ENCODE assay signal across 8 mouse cellular contexts in genomic region chr11:75234745-75235144, GRCm38 (mm10). TPM values are rescaled to one million over a fixed set of nuclear protein-coding genes. Genes with fewer than 3 reads are reported as not detected.
A peak's percentile ranks its signal among the peaks of the same experiment; 100 is the strongest.
DNase-seq lines count a peak whose midpoint lies in the region; ATAC-seq and TF ChIP-seq lines count a peak whose summit lies in the region.

No protein-coding gene starts in this region.

- no peaks in the 10 kb centered on the region for H3K9me3 ChIP-seq in limb, embryonic 11.5 days (ENCODE audit: control insufficient read depth, low read length)
- no peaks in the 10 kb centered on the region for H3K9me3 ChIP-seq in limb, embryonic 10.5 days (replicated peaks)
- H3K9me3 ChIP-seq in kidney, embryonic 16.5 days (ENCODE audit: low read length) = no peaks in the 10 kb centered on the region
- H3K9me3 ChIP-seq in midbrain, embryonic 15.5 days = no peaks in the 10 kb centered on the region

- H3K4me2 ChIP-seq in limb, embryonic 11.5 days (ENCODE audit: low read depth, severe bottlenecking) = peak overlapping the region; percentile 30
- H3K4me2 ChIP-seq in kidney, embryonic 16.5 days (replicated peaks; ENCODE audit: low read depth, low read length) = peak overlapping the region; percentile 32
- H3K4me2 ChIP-seq in midbrain, embryonic 15.5 days = peak overlapping the region; percentile 44

- no peak for TF ChIP-seq POLR2A in thymus, adult 2 months (IDR thresholded peaks at IDR 0.05; ENCODE audit: control insufficient read depth, extremely low read depth, insufficient read depth, low read length, poor library complexity)

- TF ChIP-seq CTCF in thymus, adult 2 months (IDR thresholded peaks at IDR 0.05; ENCODE audit: borderline replicate concordance, control insufficient read depth, extremely low read depth, insufficient read depth, low read length, poor library complexity) = no peak

- no peak overlapping the region for H3K4me3 ChIP-seq in limb, embryonic 11.5 days (ENCODE audit: low read depth, low read length)
- H3K4me3 ChIP-seq in limb, embryonic 10.5 days = no peak overlapping the region
- H3K4me3 ChIP-seq in kidney, embryonic 16.5 days (ENCODE audit: low read length) = 0 out of 2 replicates have a peak overlapping the region, but pooled peaks have one; percentile 8
- H3K4me3 ChIP-seq in midbrain, embryonic 15.5 days = peak overlapping the region; percentile 26
- no peak overlapping the region for H3K4me3 ChIP-seq in thymus, adult 2 months (ENCODE audit: control insufficient read depth, insufficient read depth, low read length)

- DNase-seq in limb, embryonic 11.5 days (ENCODE audit: low spot score) = peak; percentile 39
- DNase-seq in limb, embryonic 10.5 days (ENCODE audit: low spot score) = no peak
- DNase-seq in cerebellum, postnatal 36 days = peak; percentile 49 to 62
- DNase-seq in retina, embryonic 14.5 days (ENCODE audit: low spot score) = no peak
- no peak for DNase-seq in frontal cortex, postnatal 25 days (ENCODE audit: low spot score in 2 of 2)
- no peak for DNase-seq in thymus, adult 2 months

- no peaks in the 10 kb centered on the region; the same call in 1 of the 2 replicates for H3K4me1 ChIP-seq in limb, embryonic 11.5 days (ENCODE audit: control insufficient read depth, insufficient read depth, low read length)
- peaks cover 23% of the 10 kb centered on the region for H3K4me1 ChIP-seq in limb, embryonic 10.5 days
- H3K4me1 ChIP-seq in kidney, embryonic 16.5 days (ENCODE audit: insufficient read depth, low read length) = peaks cover 8% of the 10 kb centered on the region
- peaks cover 36% of the 10 kb centered on the region for H3K4me1 ChIP-seq in midbrain, embryonic 15.5 days
- H3K4me1 ChIP-seq in thymus, adult 2 months (replicated peaks; ENCODE audit: control insufficient read depth, insufficient read depth, low read length) = peaks cover 9% of the 10 kb centered on the region

- WGBS in limb, embryonic 11.5 days = 4% methylated on average over 16 of the region's 16 CpGs
- WGBS in limb, embryonic 10.5 days = 8% methylated on average over 16 of the region's 16 CpGs
- WGBS in kidney, embryonic 16.5 days = 6% methylated on average over 16 of the region's 16 CpGs
- WGBS in midbrain, embryonic 15.5 days = 12% methylated on average over 16 of the region's 16 CpGs
- WGBS in thymus, adult 2 months = 68% methylated on average over 16 of the region's 16 CpGs

- no peak overlapping the region; the same call in 1 of the 2 replicates for H3K9ac ChIP-seq in limb, embryonic 11.5 days (ENCODE audit: low read length)
- no peak overlapping the region for H3K9ac ChIP-seq in kidney, embryonic 16.5 days (replicated peaks; ENCODE audit: low read length)
- H3K9ac ChIP-seq in midbrain, embryonic 15.5 days = no peak overlapping the region

- H3K36me3 ChIP-seq in limb, embryonic 11.5 days (ENCODE audit: control insufficient read depth, insufficient read depth, low read length) = no peaks in the 10 kb centered on the region
- H3K36me3 ChIP-seq in limb, embryonic 10.5 days = no peaks in the 10 kb centered on the region
- H3K36me3 ChIP-seq in kidney, embryonic 16.5 days (ENCODE audit: insufficient read depth, low read length) = no peaks in the 10 kb centered on the region
- H3K36me3 ChIP-seq in midbrain, embryonic 15.5 days (replicated peaks) = no peaks in the 10 kb centered on the region
- H3K36me3 ChIP-seq in thymus, adult 2 months (ENCODE audit: control insufficient read depth, insufficient read depth, low read length) = no peaks in the 10 kb centered on the region

- ATAC-seq in limb, embryonic 11.5 days (ENCODE audit: insufficient number of reproducible peaks, low FRiP score, low TSS enrichment, low read depth) = no peak
- ATAC-seq in kidney, embryonic 16.5 days (ENCODE audit: low FRiP score, low TSS enrichment) = no peak
- ATAC-seq in midbrain, embryonic 15.5 days (replicated peaks) = peak; percentile 70

- H3K27ac ChIP-seq in limb, embryonic 11.5 days (replicated peaks; ENCODE audit: low read depth, low read length) = no peak overlapping the region
- H3K27ac ChIP-seq in limb, embryonic 10.5 days = no peak overlapping the region; the same call in 1 of the 2 replicates
- no peak overlapping the region for H3K27ac ChIP-seq in kidney, embryonic 16.5 days (ENCODE audit: low read length)
- peak overlapping the region; percentile 39; the same call in 1 of the 2 replicates for H3K27ac ChIP-seq in midbrain, embryonic 15.5 days
- no peak overlapping the region for H3K27ac ChIP-seq in thymus, adult 2 months (ENCODE audit: control insufficient read depth, insufficient read depth, low read length)

- H3K27me3 ChIP-seq in limb, embryonic 11.5 days (ENCODE audit: control insufficient read depth, insufficient read depth, low read length) = no peaks in the 10 kb centered on the region
- H3K27me3 ChIP-seq in limb, embryonic 10.5 days (ENCODE audit: low read depth, poor library complexity, severe bottlenecking) = peaks cover 59% of the 10 kb centered on the region
- H3K27me3 ChIP-seq in kidney, embryonic 16.5 days (ENCODE audit: insufficient read depth, low read length) = no peaks in the 10 kb centered on the region
- H3K27me3 ChIP-seq in midbrain, embryonic 15.5 days (replicated peaks) = no peaks in the 10 kb centered on the region
- no peaks in the 10 kb centered on the region for H3K27me3 ChIP-seq in thymus, adult 2 months (ENCODE audit: control insufficient read depth, insufficient read depth, low read length)

RNA-seq across cellular contexts. Expression of gene Rtn4rl1, which starts 41.2 kb away (rescaled TPM):
- 0.75 and 0.78 TPM in 2 replicates for polyA plus RNA-seq in limb, embryonic 11.5 days (2014; fragmentation: Nextera tagmentation; extraction: Ambion mirVana)
- 0.90 and 1.3 TPM in 2 replicates for polyA plus RNA-seq in limb, embryonic 10.5 days (2016; fragmentation: Nextera tagmentation; extraction: Ambion mirVana)
- 3.8 and 5.0 TPM in 2 replicates for polyA plus RNA-seq in kidney, embryonic 16.5 days (2015; fragmentation: Nextera tagmentation; extraction: Ambion mirVana)
- polyA plus RNA-seq in midbrain, embryonic 15.5 days (2015; fragmentation: Nextera tagmentation; extraction: Ambion mirVana) = 15.7 and 18.3 TPM in 2 replicates
- 15.3 and 15.5 TPM in 2 replicates for polyA plus RNA-seq in thymus, adult 2 months (2012; rRNA removed)

RNA-seq across cellular contexts. Expression of gene Dph1, which starts 43.7 kb away (rescaled TPM):
- polyA plus RNA-seq in limb, embryonic 11.5 days (2014; fragmentation: Nextera tagmentation; extraction: Ambion mirVana) = 24.1 and 25.5 TPM in 2 replicates
- 32.7 and 35.3 TPM in 2 replicates for polyA plus RNA-seq in limb, embryonic 10.5 days (2016; fragmentation: Nextera tagmentation; extraction: Ambion mirVana)
- 28.2 and 28.4 TPM in 2 replicates for polyA plus RNA-seq in kidney, embryonic 16.5 days (2015; fragmentation: Nextera tagmentation; extraction: Ambion mirVana)
- polyA plus RNA-seq in midbrain, embryonic 15.5 days (2015; fragmentation: Nextera tagmentation; extraction: Ambion mirVana) = 13.1 and 14.0 TPM in 2 replicates
- polyA plus RNA-seq in thymus, adult 2 months (2012; rRNA removed) = 28.3 and 33.8 TPM in 2 replicates

RNA-seq across cellular contexts. Expression of gene Ovca2, which starts 56.1 kb away (rescaled TPM):
- polyA plus RNA-seq in limb, embryonic 11.5 days (2014; fragmentation: Nextera tagmentation; extraction: Ambion mirVana) = 38.2 and 39.8 TPM in 2 replicates
- polyA plus RNA-seq in limb, embryonic 10.5 days (2016; fragmentation: Nextera tagmentation; extraction: Ambion mirVana) = 38.0 and 39.9 TPM in 2 replicates
- 26.1 and 26.9 TPM in 2 replicates for polyA plus RNA-seq in kidney, embryonic 16.5 days (2015; fragmentation: Nextera tagmentation; extraction: Ambion mirVana)
- polyA plus RNA-seq in midbrain, embryonic 15.5 days (2015; fragmentation: Nextera tagmentation; extraction: Ambion mirVana) = 15.4 and 18.3 TPM in 2 replicates
- polyA plus RNA-seq in thymus, adult 2 months (2012; rRNA removed) = 37.6 and 48.9 TPM in 2 replicates

Comparison
In these comparisons a context has a peak if more than half of its experiments do, and no peak if none do; other contexts are left out.
1. DNase-seq: peak in limb, embryonic 11.5 days (single experiment) and cerebellum, postnatal 36 days (2 of 2); none in limb, embryonic 10.5 days (single experiment), retina, embryonic 14.5 days (single experiment), frontal cortex, postnatal 25 days (0 of 2) and thymus, adult 2 months (single experiment).
2. H3K4me3 ChIP-seq: peak in kidney, embryonic 16.5 days (single experiment) and midbrain, embryonic 15.5 days (single experiment); none in limb, embryonic 11.5 days (single experiment), limb, embryonic 10.5 days (single experiment) and thymus, adult 2 months (single experiment).
3. Peak in every context shown above with its lines, with median percentiles within 50 percentile points of each other: H3K4me2 ChIP-seq.